Mouse (Mus musculus) forebrain, embryonic 16.5 days (tissue): ENCODE results near the gene Sh3rf3. TPM values are rescaled to one million over a fixed set of nuclear protein-coding genes. Genes with fewer than 3 reads are reported as not detected.

Experiments used
- ATAC-seq: fragments of 200-750 bp; cut with Nextera tagmentation; 2 replicates; pipeline ENCODE4 v1.8.0; 2017; ENCODE audit warnings: mild to moderate bottlenecking, moderate library complexity
- H3K27ac ChIP-seq: fragments of 300-500 bp; sonication (generic); 2 replicates; pipeline ENCODE4 v1.5.1; 2014; ENCODE audit warnings: low read length, control low read depth
- H3K27me3 ChIP-seq: fragments of 300-500 bp; sonication (generic); replicated peaks from 2 replicates; pipeline ENCODE4 v1.6.1; 2014; ENCODE audit warnings: low read length; ENCODE audit not compliant: control insufficient read depth, insufficient read depth
- H3K36me3 ChIP-seq: fragments of 300-500 bp; sonication (generic); 2 replicates; pipeline ENCODE4 v1.6.1; 2014; ENCODE audit not compliant: control insufficient read depth, insufficient read depth
- H3K4me1 ChIP-seq: fragments of 300-500 bp; sonication (generic); replicated peaks from 2 replicates; pipeline ENCODE4 v1.6.1; 2014; ENCODE audit warnings: low read length; ENCODE audit not compliant: control insufficient read depth, insufficient read depth
- H3K4me2 ChIP-seq: fragments of 300-500 bp; sonication (generic); 2 replicates; pipeline ENCODE4 v1.6.1; 2014; ENCODE audit warnings: mild to moderate bottlenecking, low read length, control low read depth
- H3K4me3 ChIP-seq: fragments of 300-500 bp; sonication (generic); replicated peaks from 2 replicates; pipeline ENCODE4 v1.5.1; 2014; ENCODE audit warnings: mild to moderate bottlenecking, low read length, control low read depth
- H3K9ac ChIP-seq: fragments of 300-500 bp; sonication (generic); replicated peaks from 2 replicates; pipeline ENCODE4 v1.6.1; 2014; ENCODE audit warnings: low read depth, low read length, control low read depth
- H3K9me3 ChIP-seq: fragments of 300-500 bp; sonication (generic); 2 replicates; pipeline ENCODE4 v1.6.1; 2016; ENCODE audit warnings: low read length; ENCODE audit not compliant: control insufficient read depth
- WGBS: fragments of 180-500 bp; shearing (Covaris S2); extraction: QIAGEN DNeasy Blood & Tissue Kit; methylation state at CpG from one replicate; pipeline ENCODE4 v1.1.7; 2014; 5-methylcytosine and 5-hydroxymethylcytosine counted together
- polyA plus RNA-seq: library from polyadenylated mRNA; unstranded; fragments of >200 nt; fragmentation: Nextera tagmentation; extraction: Ambion mirVana; gene quantifications from 2 replicates; pipeline ENCODE4 v1.2.1, GENCODE M21; 2015

The Sh3rf3 gene
- polyA plus RNA-seq, 1 experiment from 2014 or later = 9.2 TPM

DNA sequence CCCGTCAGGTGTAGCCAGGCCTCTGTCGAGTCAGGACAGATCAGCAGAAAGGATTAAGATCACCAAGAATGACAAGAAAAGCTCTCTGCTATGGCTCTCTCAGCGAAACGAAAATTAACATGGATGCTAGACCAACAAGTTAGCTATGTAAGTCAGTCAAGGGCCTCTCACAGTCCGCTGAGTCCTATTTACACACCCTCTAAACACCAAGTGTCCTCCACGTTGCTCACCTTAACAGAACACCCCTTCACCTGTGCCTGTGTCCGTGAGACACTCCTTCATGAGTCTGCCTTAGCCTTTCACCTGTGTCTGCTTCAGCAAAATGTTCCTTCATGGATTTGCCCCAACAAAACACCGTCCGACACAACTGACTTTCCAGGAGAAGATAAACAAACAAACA is 300.2 kb downstream of the Sh3rf3 start:
- no peak overlapping the region for H3K9ac ChIP-seq
- H3K4me1 ChIP-seq = peaks cover 7% of the 10 kb centered on the region; the same call in 1 of the 2 replicates
- WGBS = 89% methylated on average over 9 of the region's 9 CpGs
- no peaks in the 10 kb centered on the region for H3K27me3 ChIP-seq
- no peaks in the 10 kb centered on the region for H3K9me3 ChIP-seq
- peaks cover 5% of the 10 kb centered on the region; the same call in 1 of the 2 replicates for H3K36me3 ChIP-seq
- no peak overlapping the region for H3K27ac ChIP-seq
- no peak for ATAC-seq
- no peak overlapping the region for H3K4me3 ChIP-seq
- H3K4me2 ChIP-seq = no peak overlapping the region

DNA sequence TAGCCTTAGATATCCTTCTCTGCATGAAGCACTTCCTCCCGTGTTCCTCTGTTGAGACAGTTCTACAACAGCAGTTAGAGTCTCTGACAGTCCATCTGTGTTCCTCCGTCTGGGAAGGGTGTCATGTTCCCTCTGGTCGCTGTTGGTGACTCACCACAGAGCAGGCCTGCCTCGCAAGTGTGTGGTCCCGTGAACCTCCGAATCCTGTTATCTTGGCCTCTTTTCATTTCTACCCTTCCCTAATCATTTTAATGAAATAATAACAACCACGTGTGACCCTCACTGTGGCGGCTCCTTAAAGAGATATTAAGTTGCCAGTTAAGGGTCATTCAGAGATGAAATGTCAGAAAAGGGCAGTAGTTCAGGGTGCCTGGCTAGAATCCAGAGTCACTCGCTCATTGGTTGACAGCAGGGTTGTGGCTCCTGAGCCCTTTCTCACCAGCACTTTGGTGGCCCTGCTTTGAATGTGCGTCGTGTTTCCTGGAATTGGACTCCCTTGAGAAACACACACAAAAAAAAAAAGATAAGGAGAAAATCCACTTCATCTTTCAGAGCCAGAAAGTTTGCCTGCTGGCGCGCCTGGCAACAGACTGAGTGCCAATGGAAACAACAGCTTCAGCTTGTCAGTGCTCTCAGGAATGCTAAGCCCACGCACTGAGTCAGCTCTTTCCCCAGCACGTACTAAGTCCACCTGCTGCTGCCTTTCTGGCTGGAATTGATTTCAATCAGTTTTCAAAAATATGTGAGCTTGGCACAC is 301.6 kb downstream of the Sh3rf3 start:
- Histone ChIP-seq H3K9me3 (no peaks in the 10 kb centered on the region), H3K27ac (no peak overlapping the region), H3K27me3 (no peaks in the 10 kb centered on the region), H3K4me3 (no peak overlapping the region), H3K9ac (no peak overlapping the region), H3K36me3 (peaks cover 5% of the 10 kb centered on the region; the same call in 1 of the 2 replicates), H3K4me2 (no peak overlapping the region), H3K4me1 (peaks cover 7% of the 10 kb centered on the region; the same call in 1 of the 2 replicates)
- ATAC-seq = peak; percentile 77
- 56% methylated on average over 15 of the region's 15 CpGs for WGBS

DNA sequence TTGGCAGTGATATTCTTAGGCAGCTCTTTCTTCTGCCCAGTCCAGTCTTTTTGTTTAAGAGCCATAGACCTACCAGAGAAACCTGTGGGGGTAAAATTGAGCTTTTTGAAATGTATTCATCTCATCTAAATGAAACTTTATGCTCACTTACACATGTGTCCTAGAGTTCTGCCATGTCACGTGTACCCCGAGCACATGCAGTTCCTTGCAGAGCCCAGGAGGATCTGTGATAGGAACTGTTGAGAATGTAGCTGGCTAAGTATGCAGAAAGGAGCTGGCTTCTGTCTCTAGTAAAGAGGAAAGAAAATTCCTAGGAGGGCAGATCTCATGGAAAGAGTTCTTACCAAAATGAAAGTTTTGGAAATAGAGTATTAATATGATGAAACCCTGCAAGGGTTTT is 302.5 kb downstream of the Sh3rf3 start:
- Histone ChIP-seq H3K36me3 (peaks cover 2% of the 10 kb centered on the region; the same call in 1 of the 2 replicates), H3K27me3 (no peaks in the 10 kb centered on the region), H3K4me3 (no peak overlapping the region), H3K27ac (no peak overlapping the region), H3K4me1 (peaks cover 7% of the 10 kb centered on the region; the same call in 1 of the 2 replicates), H3K9me3 (no peaks in the 10 kb centered on the region), H3K9ac (no peak overlapping the region), H3K4me2 (no peak overlapping the region)
- ATAC-seq = no peak
- WGBS = 91% methylated on average over 2 of the region's 2 CpGs

DNA sequence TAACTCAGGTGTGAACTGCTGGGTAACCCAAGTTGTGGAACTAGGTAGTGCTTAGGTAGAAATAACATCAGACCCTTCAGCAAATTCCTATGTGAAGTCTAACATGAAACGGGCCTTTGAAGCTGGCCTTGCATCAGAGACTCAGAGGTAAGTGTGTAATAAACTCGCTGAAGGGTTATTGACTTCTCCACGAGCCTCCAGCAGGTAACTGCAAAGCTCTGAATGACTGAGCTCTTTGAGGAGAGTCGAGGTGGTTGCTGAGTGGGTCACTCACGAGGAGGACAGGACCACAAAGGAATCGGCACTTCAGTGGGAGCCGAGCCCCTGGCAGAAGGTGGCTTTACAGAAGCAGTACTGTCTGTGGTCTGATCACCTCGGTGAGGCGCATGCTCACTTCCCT is 303.2 kb downstream of the Sh3rf3 start:
- Histone ChIP-seq H3K4me2 (no peak overlapping the region), H3K4me3 (no peak overlapping the region), H3K36me3 (no peaks in the 10 kb centered on the region), H3K4me1 (peaks cover 7% of the 10 kb centered on the region; the same call in 1 of the 2 replicates), H3K9ac (no peak overlapping the region), H3K9me3 (no peaks in the 10 kb centered on the region), H3K27me3 (no peaks in the 10 kb centered on the region), H3K27ac (no peak overlapping the region)
- 82% methylated on average over 9 of the region's 9 CpGs for WGBS
- ATAC-seq = no peak

DNA sequence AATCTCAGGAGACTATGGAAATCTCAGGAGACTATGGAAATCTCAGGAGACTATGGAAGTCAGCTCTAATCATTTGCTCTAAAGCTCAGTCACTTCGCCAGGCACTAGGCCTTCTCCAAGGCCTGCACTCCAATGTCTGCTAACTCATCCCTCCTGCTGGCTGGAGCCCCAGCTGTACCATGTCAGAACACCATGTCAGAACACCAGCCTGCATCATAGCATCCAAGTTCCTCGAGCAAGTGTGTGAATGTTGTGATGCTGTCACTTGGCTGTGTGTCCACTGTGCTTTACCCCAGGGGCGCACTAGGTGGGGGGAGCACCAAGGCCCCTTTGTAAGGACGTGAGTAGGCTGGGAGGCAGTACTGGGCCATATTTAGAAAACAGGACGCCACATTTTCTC is 304.4 kb downstream of the Sh3rf3 start:
- Histone ChIP-seq H3K36me3 (no peaks in the 10 kb centered on the region), H3K9me3 (no peaks in the 10 kb centered on the region), H3K9ac (no peak overlapping the region), H3K4me2 (no peak overlapping the region), H3K27me3 (no peaks in the 10 kb centered on the region), H3K4me1 (peaks cover 7% of the 10 kb centered on the region; the same call in 1 of the 2 replicates), H3K27ac (no peak overlapping the region), H3K4me3 (no peak overlapping the region)
- WGBS = 77% methylated on average over 5 of the region's 5 CpGs
- no peak for ATAC-seq

DNA sequence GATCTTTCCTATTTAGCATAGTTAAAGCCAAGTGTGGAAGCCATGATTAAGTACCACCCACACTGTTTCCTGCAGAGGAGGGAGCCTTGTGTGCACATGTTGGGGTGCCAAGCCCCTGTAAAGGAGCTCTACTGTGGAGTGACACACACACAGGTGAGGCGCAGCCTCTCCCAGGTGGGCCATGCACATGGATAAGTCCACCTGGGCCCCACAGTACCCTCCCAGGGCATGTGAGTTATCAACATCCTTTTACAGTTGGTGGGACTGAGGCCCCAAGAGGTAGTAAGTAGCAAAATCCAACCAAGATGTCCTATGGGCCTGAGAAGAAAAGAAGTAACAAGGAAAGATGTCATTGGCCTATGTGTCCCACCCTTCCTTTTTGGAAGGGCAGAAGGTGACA is 305.8 kb downstream of the Sh3rf3 start:
- Histone ChIP-seq H3K36me3 (no peaks in the 10 kb centered on the region), H3K27ac (no peak overlapping the region), H3K4me1 (peaks cover 7% of the 10 kb centered on the region; the same call in 1 of the 2 replicates), H3K4me2 (no peak overlapping the region), H3K9me3 (no peaks in the 10 kb centered on the region), H3K9ac (no peak overlapping the region), H3K4me3 (no peak overlapping the region), H3K27me3 (no peaks in the 10 kb centered on the region)
- 100% methylated on average over 1 of the region's 1 CpGs for WGBS
- no peak for ATAC-seq

DNA sequence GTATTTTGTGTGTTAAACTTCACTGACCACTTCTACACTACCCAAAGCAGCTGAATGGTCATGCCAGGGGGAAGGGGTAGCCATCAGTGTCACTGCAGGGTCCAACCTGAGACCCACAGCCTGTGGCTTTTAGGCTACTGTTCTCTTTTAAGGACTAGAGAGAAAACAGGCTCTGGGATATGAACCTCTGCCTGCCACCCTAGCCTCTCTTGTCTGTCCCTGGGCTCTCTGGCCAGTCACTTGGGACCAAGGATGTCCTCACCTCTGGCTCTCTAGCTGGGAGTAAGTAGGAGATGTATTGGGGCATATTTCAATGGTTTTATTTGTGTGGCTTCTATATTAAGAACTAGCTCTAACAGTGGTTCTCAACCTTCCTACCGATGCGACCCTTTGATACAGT is 306.7 kb downstream of the Sh3rf3 start:
- no peak overlapping the region for H3K27ac ChIP-seq
- H3K4me3 ChIP-seq = no peak overlapping the region
- ATAC-seq = no peak
- WGBS = 93% methylated on average over 2 of the region's 2 CpGs
- peaks cover 2% of the 10 kb centered on the region; the same call in 1 of the 2 replicates for H3K4me1 ChIP-seq
- H3K9me3 ChIP-seq = no peaks in the 10 kb centered on the region
- H3K4me2 ChIP-seq = no peak overlapping the region
- no peak overlapping the region for H3K9ac ChIP-seq
- H3K27me3 ChIP-seq = no peaks in the 10 kb centered on the region
- H3K36me3 ChIP-seq = no peaks in the 10 kb centered on the region

DNA sequence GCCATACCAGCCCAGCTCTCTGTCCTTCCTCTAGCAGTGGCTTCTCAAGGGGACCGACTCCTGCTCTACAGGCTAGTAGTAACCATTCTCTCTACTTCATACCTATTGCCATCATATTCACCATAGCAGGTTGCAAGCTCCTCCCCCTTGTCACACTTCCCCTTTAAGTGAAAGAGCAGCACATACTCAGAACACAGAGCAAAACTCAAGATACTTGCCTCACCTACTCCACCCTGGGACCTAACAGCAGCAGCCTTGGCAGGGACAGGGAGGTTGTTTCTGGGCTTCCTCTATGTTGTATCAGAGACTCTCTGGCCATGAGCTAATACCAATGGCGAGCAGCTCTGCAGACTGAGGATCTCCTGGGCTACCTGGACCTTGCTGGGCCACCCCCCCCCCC is 312.3 kb downstream of the Sh3rf3 start:
- H3K9me3 ChIP-seq = no peaks in the 10 kb centered on the region
- no peak overlapping the region for H3K9ac ChIP-seq
- WGBS = 98% methylated on average over 2 of the region's 2 CpGs
- H3K4me3 ChIP-seq = no peak overlapping the region
- no peak overlapping the region for H3K27ac ChIP-seq
- no peaks in the 10 kb centered on the region for H3K36me3 ChIP-seq
- no peak for ATAC-seq
- no peaks in the 10 kb centered on the region for H3K27me3 ChIP-seq
- no peak overlapping the region for H3K4me2 ChIP-seq
- H3K4me1 ChIP-seq = 0 out of 2 replicates have a peak, but pooled peaks cover 2% of the 10 kb centered on the region

DNA sequence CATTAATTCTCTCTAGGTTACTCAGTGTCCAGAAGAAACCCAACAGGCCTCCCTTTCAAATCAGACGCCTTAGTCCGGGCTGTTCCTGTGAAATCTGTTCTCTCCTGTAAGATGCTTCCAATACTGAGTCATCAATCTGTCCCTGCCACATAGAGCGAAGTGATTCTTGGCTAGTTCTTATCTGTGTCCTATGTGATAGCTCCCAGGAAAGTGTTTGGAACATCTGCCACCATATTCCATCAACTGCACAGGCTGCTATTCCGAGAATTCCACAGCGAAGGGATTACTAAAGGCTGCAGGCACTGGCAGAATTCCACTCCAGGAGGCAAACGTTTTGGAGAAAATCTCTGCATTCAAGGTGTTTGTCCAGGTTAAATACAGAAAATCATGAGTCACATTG is 314.5 kb downstream of the Sh3rf3 start:
- Histone ChIP-seq H3K4me2 (no peak overlapping the region), H3K4me1 (0 out of 2 replicates have a peak, but pooled peaks cover 2% of the 10 kb centered on the region), H3K4me3 (no peak overlapping the region), H3K9me3 (no peaks in the 10 kb centered on the region), H3K27me3 (no peaks in the 10 kb centered on the region), H3K27ac (no peak overlapping the region), H3K36me3 (no peaks in the 10 kb centered on the region; the same call in 1 of the 2 replicates), H3K9ac (no peak overlapping the region)
- 62% methylated on average over 6 of the region's 6 CpGs for whole genome bisulfite sequencing
- peak; percentile 47; the same call in 1 of the 2 replicates for ATAC-seq
